Mouse (Mus musculus) kidney, embryonic 14.5 days (tissue): ENCODE results near the gene Ptf1a. TPM values are rescaled to one million over a fixed set of nuclear protein-coding genes. Genes with fewer than 3 reads are reported as not detected.

Source experiments
- polyA plus RNA-seq: library from polyadenylated mRNA; unstranded; fragments of >200 nt; fragmentation: Nextera tagmentation; extraction: Ambion mirVana; gene quantifications from 2 replicates; pipeline ENCODE4 v1.2.1, GENCODE M21; 2014

Ptf1a gene
- polyA plus RNA-seq, 1 experiment from 2014 or later: not detected

Other genes starting within 250 kb of the Ptf1a start
- 0.09 and 0.24 TPM in 2 replicates for gene Armc3, start 246.4 kb upstream of the Ptf1a start, polyA plus RNA-seq
- 33.3 and 36.6 TPM in 2 replicates for gene Msrb2, start 74.2 kb upstream of the Ptf1a start, polyA plus RNA-seq
- not detected in 2 replicates for gene 4921504E06Rik, start 108.3 kb downstream of the Ptf1a start, polyA plus RNA-seq
- 1.9 TPM in 2 replicates for gene Otud1, start 212.1 kb downstream of the Ptf1a start, polyA plus RNA-seq